Mouse (Mus musculus) erythroblast, embryonic 14.5 days (primary cell): ENCODE data around the gene Cacnb2.

Source experiments
- GATA1 ChIP-seq: IDR thresholded peaks from 2 replicates; pipeline ENCODE4 v1.6.1; 2012; ENCODE audit warnings: low read length, inconsistent platforms, mixed read lengths
- TAL1 ChIP-seq: IDR thresholded peaks from 3 replicates; pipeline ENCODE4 v1.6.1; 2012; ENCODE audit warnings: low read length, inconsistent platforms, mixed read lengths

DNA sequence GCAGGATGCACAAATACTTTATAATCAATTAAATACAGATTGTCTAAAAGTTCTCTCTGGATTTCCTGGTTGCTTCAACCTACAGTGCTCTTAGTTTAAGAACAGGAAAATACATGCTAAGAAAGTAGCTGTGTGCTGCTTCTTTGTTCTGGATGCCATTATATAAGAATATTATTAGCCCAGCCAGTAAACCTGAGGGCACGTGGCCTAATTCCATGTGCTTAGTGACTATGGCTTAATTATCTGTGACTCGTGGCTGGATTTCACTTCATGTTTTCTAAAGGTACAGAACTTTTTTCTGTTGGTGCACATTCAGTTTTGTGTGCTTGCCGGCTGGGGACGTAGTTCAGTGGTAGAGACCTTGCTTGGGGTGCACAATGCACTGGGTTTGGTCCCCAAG lies 222.3 kb downstream of the Cacnb2 start:
- TF ChIP-seq GATA1, result no peak
- TF ChIP-seq TAL1, result no peak
